Mouse (Mus musculus): ENCODE data around the gene Cul1. TPM values are rescaled to one million over a fixed set of nuclear protein-coding genes. Genes with fewer than 3 reads are reported as not detected.

Cul1 gene
- total RNA-seq, 2 experiments from 2014 or later: 129 to 139 TPM

Other genes with a start within 250 kb of the Cul1 start
- 179 and 238 TPM in 2 replicates for gene Ezh2, start 141.9 kb downstream of the Cul1 start, total RNA-seq (2014; fragmentation: Nextera tagmentation)
- 121 and 148 TPM in 2 replicates for gene Ezh2, start 141.9 kb downstream of the Cul1 start, total RNA-seq (2017)

Measured in granulocyte monocyte progenitor cell, adult 5-6 weeks (primary cell).